Mouse (Mus musculus) intestine, embryonic 14.5 days (tissue): ENCODE results near the gene Smarcc2. TPM values are rescaled to one million over a fixed set of nuclear protein-coding genes. Genes with fewer than 3 reads are reported as not detected.
"Not testable (repeated sequence)": the region's sequence is repeated elsewhere in the genome, so short reads cannot be mapped to it uniquely, and the experiment has no call there.

ENCODE experiments used
- ATAC-seq: fragments of 200-750 bp; cut with Nextera tagmentation; replicated peaks from 2 replicates; pipeline ENCODE4 v1.8.0; 2017; ENCODE audit warnings: low read depth, moderate number of reproducible peaks, moderate TSS enrichment, moderate library complexity; ENCODE audit not compliant: low FRiP score, low TSS enrichment
- DNase-seq: peaks from one replicate; pipeline ENCODE4 v3.0.0-alpha.2; 2018; ENCODE audit warnings: low spot score
- H3K27ac ChIP-seq: fragments of 300-500 bp; sonication (generic); 2 replicates; pipeline ENCODE4 v1.5.1; 2014; ENCODE audit warnings: low read depth, mild to moderate bottlenecking, control low read depth
- H3K27me3 ChIP-seq: fragments of 300-500 bp; sonication (generic); replicated peaks from 2 replicates; pipeline ENCODE4 v1.6.1; 2014; ENCODE audit warnings: low read length, control low read depth; ENCODE audit not compliant: control insufficient read depth, insufficient read depth
- H3K36me3 ChIP-seq: fragments of 300-500 bp; sonication (generic); 2 replicates; pipeline ENCODE4 v1.6.1; 2014; ENCODE audit warnings: low read length, control low read depth; ENCODE audit not compliant: control insufficient read depth, insufficient read depth
- H3K4me1 ChIP-seq: fragments of 300-500 bp; sonication (generic); replicated peaks from 2 replicates; pipeline ENCODE4 v1.6.1; 2014; ENCODE audit warnings: low read length, control low read depth, mixed read lengths; ENCODE audit not compliant: control insufficient read depth, insufficient read depth
- H3K4me2 ChIP-seq: fragments of 300-500 bp; sonication (generic); 2 replicates; pipeline ENCODE4 v1.6.1; 2014; ENCODE audit warnings: low read length
- H3K4me3 ChIP-seq: fragments of 300-500 bp; sonication (generic); 2 replicates; pipeline ENCODE4 v1.5.1; 2014; ENCODE audit warnings: low read depth, low read length, control low read depth, mixed read lengths
- H3K9ac ChIP-seq: fragments of 300-500 bp; sonication (generic); 2 replicates; pipeline ENCODE4 v1.6.1; 2014; ENCODE audit warnings: mild to moderate bottlenecking, low read length
- H3K9me3 ChIP-seq: fragments of 300-500 bp; sonication (generic); 2 replicates; pipeline ENCODE4 v1.6.1; 2016; ENCODE audit warnings: low read length, control low read depth; ENCODE audit not compliant: control insufficient read depth
- WGBS: fragments of 180-500 bp; shearing (Covaris S2); extraction: QIAGEN DNeasy Blood & Tissue Kit; methylation state at CpG from one replicate; pipeline ENCODE4 v1.1.7; 2014; 5-methylcytosine and 5-hydroxymethylcytosine counted together
- polyA plus RNA-seq: library from polyadenylated mRNA; unstranded; fragments of >200 nt; fragmentation: Nextera tagmentation; extraction: Ambion mirVana; gene quantifications from 2 replicates; pipeline ENCODE4 v1.2.1, GENCODE M21; 2014

The Smarcc2 gene
- polyA plus RNA-seq, 1 experiment from 2014 or later: 71.9 TPM

- H3K4me3 ChIP-seq: no peak overlapping the region
- H3K9ac ChIP-seq: no peak overlapping the region
- ATAC-seq (no peak), DNase-seq (no peak)
- 59% methylated on average over 5 of the region's 5 CpGs for WGBS
- H3K4me2 ChIP-seq: no peak overlapping the region
- no peaks in the 10 kb centered on the region for H3K36me3 ChIP-seq
- no peaks in the 10 kb centered on the region for H3K27me3 ChIP-seq
- peaks cover 11% of the 10 kb centered on the region for H3K4me1 ChIP-seq
- peak overlapping the region; percentile 27; the same call in 1 of the 2 replicates for H3K27ac ChIP-seq
- no peaks in the 10 kb centered on the region for H3K9me3 ChIP-seq
Measured at GRCm38 (mm10) chr10:128502341-128502740, 43.3 kb downstream of the Smarcc2 start.

DNA sequence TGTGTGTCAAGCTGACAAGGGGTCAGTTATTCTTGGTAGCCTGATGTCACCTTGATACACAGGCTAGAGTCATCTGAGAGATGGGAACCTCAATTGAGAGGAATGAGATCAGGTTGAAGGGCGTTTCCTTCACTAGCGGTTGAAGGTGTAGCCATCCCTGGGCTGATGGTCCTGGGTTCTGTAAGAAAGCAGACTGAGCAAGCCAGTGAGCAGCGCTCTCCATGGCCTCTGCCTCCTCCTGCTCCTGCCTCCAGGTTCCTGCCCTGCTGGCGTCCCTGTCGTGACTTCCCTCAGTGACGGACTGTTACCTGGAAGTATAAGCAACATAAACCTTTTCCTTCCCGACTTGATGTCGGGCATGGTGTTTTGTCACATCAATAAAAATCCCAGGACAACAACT, 44.5 kb downstream of the Smarcc2 start:
- Histone ChIP-seq H3K27me3 (no peaks in the 10 kb centered on the region), H3K27ac (no peak overlapping the region), H3K4me1 (peaks cover 5% of the 10 kb centered on the region), H3K9me3 (no peaks in the 10 kb centered on the region), H3K9ac (no peak overlapping the region), H3K4me3 (no peak overlapping the region), H3K4me2 (no peak overlapping the region), H3K36me3 (no peaks in the 10 kb centered on the region)
- DNase-seq (no peak), ATAC-seq (no peak)
- 80% methylated on average over 8 of the region's 8 CpGs for WGBS

DNA sequence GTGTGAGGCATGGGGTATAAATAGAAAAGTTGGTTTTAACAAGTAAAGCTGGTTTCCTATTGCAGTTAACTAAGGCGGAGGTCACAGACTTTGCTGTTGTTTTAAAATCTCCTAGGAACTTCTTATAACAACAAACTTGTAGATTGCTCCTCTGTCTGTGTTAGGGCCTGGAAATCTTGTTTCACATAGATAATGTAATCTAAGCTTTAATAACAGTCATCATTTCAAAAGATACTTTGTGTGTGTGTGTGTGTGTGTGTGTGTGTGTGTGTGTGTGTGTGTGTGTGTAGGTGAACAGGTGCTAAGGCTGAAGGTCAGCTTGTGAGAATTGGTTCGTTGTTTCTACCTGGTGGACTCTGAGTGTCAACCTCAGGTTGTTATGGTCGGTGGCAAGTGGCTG, 45.0 kb downstream of the Smarcc2 start:
- Histone ChIP-seq H3K9me3 (no peaks in the 10 kb centered on the region), H3K27me3 (no peaks in the 10 kb centered on the region), H3K27ac (no peak overlapping the region), H3K4me3 (no peak overlapping the region), H3K9ac (no peak overlapping the region), H3K4me2 (no peak overlapping the region), H3K36me3 (no peaks in the 10 kb centered on the region), H3K4me1 (peaks cover 5% of the 10 kb centered on the region)
- no peak for ATAC-seq
- WGBS: 86% methylated on average over 3 of the region's 3 CpGs
- DNase-seq: no peak

DNA sequence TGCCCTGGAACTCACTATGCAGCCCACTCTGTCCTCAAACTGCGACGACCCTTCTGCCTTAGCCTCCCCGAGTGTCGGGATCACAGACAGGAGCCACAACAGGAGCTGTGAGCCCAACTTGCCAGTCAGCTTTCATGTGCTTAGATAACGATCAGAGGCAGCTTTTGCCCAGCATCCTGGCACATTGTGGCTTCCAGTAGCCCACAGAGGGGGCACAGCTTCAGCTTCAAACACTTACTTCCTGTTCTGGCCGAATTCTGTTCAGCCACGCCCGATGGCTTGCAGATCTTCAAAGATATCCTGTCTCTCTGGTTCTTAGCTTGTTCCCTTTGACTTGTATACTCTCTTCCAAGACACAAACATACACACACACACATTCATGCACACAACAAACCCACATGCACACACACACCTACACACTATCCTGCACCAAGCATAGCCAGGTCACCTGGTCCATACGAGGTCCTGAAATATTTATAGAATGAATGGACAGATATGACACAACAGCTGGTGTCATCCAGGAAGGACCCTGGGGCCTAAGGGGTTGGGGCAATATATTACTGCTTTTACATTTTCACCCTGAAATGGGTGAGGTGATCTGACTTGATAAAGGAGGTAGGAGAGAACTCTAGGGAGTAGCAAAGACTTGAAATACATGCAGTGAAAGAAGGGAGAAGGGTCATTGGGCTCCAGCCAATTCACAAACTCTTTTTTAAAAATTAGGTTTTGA, 45.8 kb downstream of the Smarcc2 start:
- Histone ChIP-seq H3K27me3 (no peaks in the 10 kb centered on the region), H3K4me1 (peaks cover 5% of the 10 kb centered on the region; the same call in 1 of the 2 replicates), H3K4me3 (no peak overlapping the region), H3K4me2 (no peak overlapping the region), H3K9ac (no peak overlapping the region), H3K27ac (no peak overlapping the region), H3K9me3 (no peaks in the 10 kb centered on the region), H3K36me3 (peaks cover 6% of the 10 kb centered on the region)
- no peak for ATAC-seq
- DNase-seq: no peak
- WGBS: 70% methylated on average over 9 of the region's 9 CpGs

DNA sequence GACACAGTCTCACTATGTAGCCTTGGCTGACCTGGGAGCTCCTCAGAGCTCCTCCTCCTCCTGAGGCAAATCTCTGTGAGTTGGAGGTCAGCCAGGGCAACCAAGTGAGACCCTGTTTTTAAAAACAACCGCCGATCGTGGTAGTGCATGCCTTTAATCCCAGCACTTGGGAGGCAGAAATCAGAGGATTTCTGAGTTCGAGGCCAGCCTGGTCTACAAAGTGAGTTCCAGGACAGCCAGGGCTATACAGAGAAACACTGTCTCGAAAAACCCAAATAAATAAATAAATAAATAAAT, 46.3 kb downstream of the Smarcc2 start:
- not testable (repeated sequence) for H3K4me1 ChIP-seq, H3K4me3 ChIP-seq, H3K27ac ChIP-seq, H3K9ac ChIP-seq, ATAC-seq, DNase-seq, H3K9me3 ChIP-seq, H3K27me3 ChIP-seq, H3K4me2 ChIP-seq
- peaks cover 11% of the 10 kb centered on the region for H3K36me3 ChIP-seq
- 80% methylated on average over 5 of the region's 5 CpGs for WGBS

DNA sequence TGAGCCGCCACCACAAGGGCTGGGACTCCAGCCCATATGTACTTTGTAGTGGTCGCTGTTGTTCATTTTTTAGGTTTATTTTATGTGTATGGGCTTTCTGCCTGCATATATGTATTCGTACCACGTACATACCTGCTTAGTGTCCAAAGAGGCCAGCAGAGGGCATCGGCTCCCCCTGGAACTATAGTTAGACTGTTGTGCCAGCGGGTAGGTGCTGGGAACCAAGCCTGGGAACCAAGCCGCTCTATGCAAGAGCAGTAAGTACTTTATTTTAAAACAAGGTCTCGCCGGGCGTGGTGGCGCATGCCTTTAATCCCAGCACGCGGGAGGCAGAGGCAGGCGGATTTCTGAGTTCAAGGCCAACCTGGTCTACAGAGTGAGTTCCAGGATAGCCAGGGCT, 46.9 kb downstream of the Smarcc2 start:
- DNase-seq: no peak
- 97% methylated on average over 14 of the region's 14 CpGs for WGBS

GRCm38 (mm10) chr10:128508260-128508659, 49.2 kb downstream of the Smarcc2 start:
- Histone ChIP-seq H3K9me3 (no peaks in the 10 kb centered on the region), H3K27ac (peak overlapping the region; percentile 16; the same call in 1 of the 2 replicates), H3K9ac (no peak overlapping the region), H3K4me2 (no peak overlapping the region), H3K27me3 (no peaks in the 10 kb centered on the region), H3K36me3 (peaks cover 24% of the 10 kb centered on the region), H3K4me3 (no peak overlapping the region), H3K4me1 (no peaks in the 10 kb centered on the region)
- 57% methylated on average over 9 of the region's 9 CpGs for WGBS
- no peak for ATAC-seq
- no peak for DNase-seq

More for the DNA sequence above, 46.9 kb downstream of the Smarcc2 start:
- Histone ChIP-seq H3K9ac (no peak overlapping the region), H3K4me1 (peaks cover 5% of the 10 kb centered on the region; the same call in 1 of the 2 replicates), H3K4me2 (no peak overlapping the region), H3K36me3 (peaks cover 11% of the 10 kb centered on the region), H3K27ac (no peak overlapping the region), H3K4me3 (no peak overlapping the region), H3K27me3 (no peaks in the 10 kb centered on the region), H3K9me3 (no peaks in the 10 kb centered on the region)
- ATAC-seq: no peak

- no peak overlapping the region for H3K9ac ChIP-seq
- no peak overlapping the region for H3K27ac ChIP-seq
- H3K4me1 ChIP-seq: no peaks in the 10 kb centered on the region
- H3K36me3 ChIP-seq: peaks cover 33% of the 10 kb centered on the region
- no peaks in the 10 kb centered on the region for H3K9me3 ChIP-seq
- H3K4me3 ChIP-seq: no peak overlapping the region
- no peak overlapping the region for H3K4me2 ChIP-seq
- no peaks in the 10 kb centered on the region for H3K27me3 ChIP-seq
- DNase-seq: no peak
- ATAC-seq: no peak
- 86% methylated on average over 9 of the region's 9 CpGs for WGBS
Measured at GRCm38 (mm10) chr10:128509203-128509602, 50.2 kb downstream of the Smarcc2 start.

DNA sequence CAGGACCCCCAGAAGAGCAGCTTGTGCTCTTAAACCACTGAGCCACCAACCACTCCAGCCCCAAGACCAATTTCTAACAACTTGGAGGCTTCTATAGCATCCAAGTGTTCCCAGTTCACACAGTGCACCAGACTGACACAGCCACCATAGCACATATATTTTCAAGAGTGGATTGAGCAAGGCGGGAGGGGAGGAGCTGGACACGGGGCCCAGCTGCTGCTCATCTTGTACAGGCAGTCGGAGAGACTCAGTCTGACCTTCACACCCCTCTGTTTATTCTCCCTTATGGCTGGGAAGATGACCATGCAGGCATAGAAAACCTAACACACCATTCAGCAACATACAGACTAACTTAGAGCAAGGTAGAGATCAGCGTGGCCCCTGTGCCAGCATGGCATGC, 50.8 kb downstream of the Smarcc2 start:
- DNase-seq: no peak
- H3K27ac ChIP-seq: no peak overlapping the region
- WGBS: 59% methylated on average over 4 of the region's 4 CpGs
- H3K9ac ChIP-seq: no peak overlapping the region
- H3K27me3 ChIP-seq: no peaks in the 10 kb centered on the region
- no peaks in the 10 kb centered on the region for H3K4me1 ChIP-seq
- H3K4me2 ChIP-seq: no peak overlapping the region
- H3K4me3 ChIP-seq: no peak overlapping the region
- H3K36me3 ChIP-seq: peaks cover 37% of the 10 kb centered on the region
- H3K9me3 ChIP-seq: no peaks in the 10 kb centered on the region
- ATAC-seq: no peak
